Mouse (Mus musculus) activated CD4-positive, CD25-positive, alpha-beta regulatory T cell (primary cell): Measurements from ENCODE around the gene Gchfr. TPM values are rescaled to one million over a fixed set of nuclear protein-coding genes. Genes with fewer than 3 reads are reported as not detected.

Source experiments
- polyA plus RNA-seq, 2 experiments: library from polyadenylated mRNA; unstranded; fragments of 100-300 nt; shearing (Covaris generic); gene quantifications; one replicate each; pipeline ENCODE4 v1.2.1; 2017

Gene Gchfr
- polyA plus RNA-seq, result not detected

GRCm38 (mm10) chr2:119166901-119167865 is at the start of gene Gchfr:
Gene Gchfr, plus strand, starts transcription at chr2:119167773.

GRCm38 (mm10) chr2:119156681-119157572 is 10.6 kb upstream of the Gchfr start, which contains the start of gene Rmdn3:
Gene Rmdn3, minus strand, starts transcription at chr2:119157034.

GRCm38 (mm10) chr2:119173991-119174651 is 6.5 kb downstream of the Gchfr start, which contains the start of gene Gm14137:
Gene Gm14137, plus strand, starts transcription at chr2:119174509.

GRCm38 (mm10) chr2:119208344-119209175 is 41.0 kb downstream of the Gchfr start, which contains the start of the genes Zfyve19 and Dnajc17:
Gene Zfyve19, plus strand, starts transcription at chr2:119208617.
Gene Dnajc17, minus strand, starts transcription at chr2:119208795.

Other genes starting within 250 kb of the Gchfr start
- gene Chst14, start 241.3 kb upstream of the Gchfr start, polyA plus RNA-seq, result 1 to 10 TPM; 6.2 to 7.1 TPM
- gene Ccdc32, start 138.4 kb upstream of the Gchfr start, polyA plus RNA-seq, result 10 to 100 TPM; 23.9 to 25.4 TPM
- gene Rpusd2, start 133.0 kb upstream of the Gchfr start, polyA plus RNA-seq, result 1 to 10 TPM; 1.8 to 2.1 TPM
- gene Knl1, start 120.7 kb upstream of the Gchfr start, polyA plus RNA-seq, result 1 to 10 TPM; 8.8 to 9.2 TPM
- gene Rad51, start 55.0 kb upstream of the Gchfr start, polyA plus RNA-seq, result 10 to 100 TPM; 15.3 to 16.5 TPM
- gene Rmdn3, start 10.7 kb upstream of the Gchfr start, polyA plus RNA-seq, result 10 to 100 TPM; 15.4 to 21.4 TPM
- gene Gm14137, start 6.7 kb downstream of the Gchfr start, polyA plus RNA-seq, result under 1 TPM; 0.13 to 0.27 TPM
- gene Zfyve19, start 40.8 kb downstream of the Gchfr start, polyA plus RNA-seq, result 10 to 100 TPM; 35.1 to 45.8 TPM
- gene Dnajc17, start 41.0 kb downstream of the Gchfr start, polyA plus RNA-seq, result 10 to 100 TPM; 19.2 to 32.5 TPM
- gene Ppp1r14d, start 62.1 kb downstream of the Gchfr start, polyA plus RNA-seq, result not detected
- under 1 TPM; 0.36 to 0.97 TPM for gene Spint1, start 69.6 kb downstream of the Gchfr start, polyA plus RNA-seq
- gene Rhov, start 103.5 kb downstream of the Gchfr start, polyA plus RNA-seq, result under 1 TPM in 1 of 2 experiments, not detected in 1; 0.56 TPM
- 10 to 100 TPM in 1 of 2 experiments, 1 to 10 TPM in 1; 9.7 to 12.7 TPM for gene Vps18, start 121.0 kb downstream of the Gchfr start, polyA plus RNA-seq
- not detected for gene Dll4, start 158.0 kb downstream of the Gchfr start, polyA plus RNA-seq
- under 1 TPM in 1 of 2 experiments, not detected in 1; 0.58 TPM for gene Chac1, start 183.5 kb downstream of the Gchfr start, polyA plus RNA-seq